Mouse (Mus musculus): ENCODE results near the gene Pde6h. TPM values are rescaled to one million over a fixed set of nuclear protein-coding genes. Genes with fewer than 3 reads are reported as not detected.

Gene Pde6h
- polyA plus RNA-seq, 1 experiment from 2014 or later = not detected

DNA sequence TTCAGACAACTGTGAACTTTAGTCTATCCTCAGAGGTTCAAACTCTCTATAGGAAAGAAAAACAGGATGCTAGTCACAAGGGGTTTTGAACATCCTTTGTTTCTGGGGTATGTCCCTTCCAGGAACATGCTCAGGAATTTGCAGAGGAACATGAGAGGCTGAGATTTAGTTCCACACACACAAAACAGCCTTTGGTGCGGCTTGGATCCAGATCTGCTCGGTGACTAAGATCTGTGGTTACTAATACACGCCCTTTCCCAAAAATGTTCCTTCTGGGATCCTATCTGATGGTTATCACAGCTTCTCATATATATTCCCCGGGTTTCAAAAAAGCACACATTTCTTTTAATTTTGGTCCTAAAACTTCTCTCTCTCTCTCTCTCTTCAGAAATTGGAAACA is 25.8 kb upstream of the Pde6h start:
- Histone ChIP-seq H3K27ac (peak overlapping the region; percentile 51; the same call in 1 of the 2 replicates), H3K27me3 (no peaks in the 10 kb centered on the region), H3K4me2 (no peak overlapping the region), H3K36me3 (no peaks in the 10 kb centered on the region), H3K9me3 (no peaks in the 10 kb centered on the region), H3K4me3 (no peak overlapping the region), H3K4me1 (peaks cover 11% of the 10 kb centered on the region), H3K9ac (no peak overlapping the region)
- ATAC-seq (ENCODE audit: insufficient number of reproducible peaks, insufficient read depth, low FRiP score, low TSS enrichment, low read depth) = no peak
- WGBS = 50% methylated on average over 4 of the region's 4 CpGs

DNA sequence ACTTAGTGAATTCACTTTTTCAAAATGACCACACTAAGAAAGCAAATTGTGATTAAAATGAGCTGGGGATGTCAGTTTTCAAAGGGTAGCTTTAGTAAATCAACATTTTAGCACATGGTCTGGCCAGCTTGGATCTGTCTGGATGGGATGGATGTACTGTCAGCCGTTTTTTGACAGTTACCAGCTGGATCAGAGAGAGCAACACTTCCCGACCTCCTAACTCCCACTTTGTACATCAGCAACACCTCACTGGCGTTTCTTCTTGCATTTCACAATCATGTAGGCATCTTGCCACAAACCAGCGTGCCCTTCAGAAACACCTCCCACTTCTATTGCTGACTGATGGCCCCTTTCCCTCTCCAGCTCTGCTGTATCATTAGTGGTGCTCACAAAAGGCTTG is 25.4 kb upstream of the Pde6h start:
- no peak for ATAC-seq (ENCODE audit: insufficient number of reproducible peaks, insufficient read depth, low FRiP score, low TSS enrichment, low read depth)

GRCm38 (mm10) chr6:136898954-136899353 is 24.7 kb upstream of the Pde6h start:
- no peak overlapping the region for H3K9ac ChIP-seq
- H3K27me3 ChIP-seq = no peaks in the 10 kb centered on the region
- H3K4me3 ChIP-seq = no peak overlapping the region
- H3K36me3 ChIP-seq = no peaks in the 10 kb centered on the region
- H3K4me2 ChIP-seq = no peak overlapping the region
- H3K4me1 ChIP-seq = peaks cover 12% of the 10 kb centered on the region
- no peak for ATAC-seq (ENCODE audit: insufficient number of reproducible peaks, insufficient read depth, low FRiP score, low TSS enrichment, low read depth)
- no peak overlapping the region for H3K27ac ChIP-seq
- 79% methylated on average over 2 of the region's 2 CpGs for WGBS
- no peaks in the 10 kb centered on the region for H3K9me3 ChIP-seq

More for the DNA sequence above, 25.4 kb upstream of the Pde6h start:
- WGBS = 59% methylated on average over 4 of the region's 4 CpGs
- Histone ChIP-seq H3K9ac (no peak overlapping the region), H3K4me1 (peaks cover 11% of the 10 kb centered on the region), H3K4me2 (no peak overlapping the region), H3K9me3 (no peaks in the 10 kb centered on the region), H3K27ac (peak overlapping the region; percentile 51), H3K36me3 (no peaks in the 10 kb centered on the region), H3K4me3 (no peak overlapping the region), H3K27me3 (no peaks in the 10 kb centered on the region)

DNA sequence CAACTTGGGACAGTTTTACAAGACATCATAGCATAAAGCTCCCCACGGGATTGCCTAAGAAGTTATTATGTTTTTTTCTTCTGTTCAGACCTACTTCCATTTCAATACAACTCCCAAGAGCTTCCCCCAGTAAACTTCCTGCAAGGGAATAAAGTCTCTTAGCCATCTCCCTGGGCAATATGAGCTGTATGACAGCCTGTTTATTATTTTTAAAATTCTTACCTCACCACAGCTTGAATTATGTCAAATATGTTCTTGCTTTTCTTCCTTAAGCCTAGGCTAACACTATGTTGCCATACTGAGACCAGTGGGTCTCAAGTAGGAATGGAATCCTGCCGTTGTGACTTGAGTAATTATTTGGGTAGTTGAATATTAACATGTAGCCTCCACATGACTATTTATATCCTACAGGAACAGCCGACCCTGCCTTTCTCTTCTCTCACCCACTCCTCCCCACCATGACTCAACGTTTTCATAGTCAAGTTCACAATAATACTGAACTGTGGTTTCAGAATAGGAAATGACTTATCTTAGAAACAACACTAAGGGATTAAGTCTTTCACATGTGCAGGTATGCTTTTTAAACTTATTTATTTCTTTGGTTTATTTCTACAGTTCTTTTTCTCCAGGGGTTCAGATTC is 23.1 kb upstream of the Pde6h start:
- Histone ChIP-seq H3K27ac (no peak overlapping the region), H3K36me3 (no peaks in the 10 kb centered on the region), H3K4me1 (peaks cover 8% of the 10 kb centered on the region), H3K27me3 (no peaks in the 10 kb centered on the region), H3K9me3 (no peaks in the 10 kb centered on the region), H3K9ac (no peak overlapping the region), H3K4me3 (no peak overlapping the region), H3K4me2 (no peak overlapping the region)
- no peak for ATAC-seq (ENCODE audit: insufficient number of reproducible peaks, insufficient read depth, low FRiP score, low TSS enrichment, low read depth)
- 71% methylated on average over 4 of the region's 4 CpGs for WGBS

GRCm38 (mm10) chr6:136901010-136901409 is 22.6 kb upstream of the Pde6h start:
- 64% methylated on average over 2 of the region's 2 CpGs for WGBS
- no peak overlapping the region for H3K9ac ChIP-seq

DNA sequence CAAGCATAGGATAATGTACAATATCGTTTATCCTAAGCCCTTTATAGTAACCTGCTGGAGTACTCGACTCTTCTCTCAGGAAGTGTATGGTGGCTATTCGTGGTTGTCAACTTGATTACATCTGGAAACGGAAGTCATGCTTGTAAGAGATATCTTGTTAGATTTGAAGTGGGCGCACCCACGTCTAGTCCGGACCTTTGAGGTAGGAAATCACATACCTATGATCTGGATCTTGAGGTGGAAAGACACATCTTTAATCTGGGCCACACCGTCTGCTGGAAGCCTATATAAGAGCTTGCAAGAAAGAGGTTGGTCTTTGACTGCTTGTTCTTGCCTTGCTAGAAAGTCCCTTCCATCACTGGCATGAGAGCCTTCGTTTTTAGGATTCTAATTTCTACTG is 21.1 kb upstream of the Pde6h start:
- H3K9me3 ChIP-seq = no peaks in the 10 kb centered on the region
- no peak overlapping the region for H3K4me2 ChIP-seq
- H3K27me3 ChIP-seq = no peaks in the 10 kb centered on the region
- H3K36me3 ChIP-seq = no peaks in the 10 kb centered on the region
- peaks cover 23% of the 10 kb centered on the region for H3K4me1 ChIP-seq
- ATAC-seq (ENCODE audit: insufficient number of reproducible peaks, insufficient read depth, low FRiP score, low TSS enrichment, low read depth) = no peak
- H3K9ac ChIP-seq = no peak overlapping the region
- H3K27ac ChIP-seq = no peak overlapping the region
- WGBS = 80% methylated on average over 9 of the region's 9 CpGs
- no peak overlapping the region for H3K4me3 ChIP-seq

More at GRCm38 (mm10) chr6:136901010-136901409, 22.6 kb upstream of the Pde6h start:
- H3K27ac ChIP-seq = no peak overlapping the region
- no peak overlapping the region for H3K4me3 ChIP-seq
- H3K4me1 ChIP-seq = peaks cover 8% of the 10 kb centered on the region
- no peak for ATAC-seq (ENCODE audit: insufficient number of reproducible peaks, insufficient read depth, low FRiP score, low TSS enrichment, low read depth)
- H3K9me3 ChIP-seq = no peaks in the 10 kb centered on the region
- no peaks in the 10 kb centered on the region for H3K27me3 ChIP-seq
- H3K36me3 ChIP-seq = no peaks in the 10 kb centered on the region
- no peak overlapping the region for H3K4me2 ChIP-seq

DNA sequence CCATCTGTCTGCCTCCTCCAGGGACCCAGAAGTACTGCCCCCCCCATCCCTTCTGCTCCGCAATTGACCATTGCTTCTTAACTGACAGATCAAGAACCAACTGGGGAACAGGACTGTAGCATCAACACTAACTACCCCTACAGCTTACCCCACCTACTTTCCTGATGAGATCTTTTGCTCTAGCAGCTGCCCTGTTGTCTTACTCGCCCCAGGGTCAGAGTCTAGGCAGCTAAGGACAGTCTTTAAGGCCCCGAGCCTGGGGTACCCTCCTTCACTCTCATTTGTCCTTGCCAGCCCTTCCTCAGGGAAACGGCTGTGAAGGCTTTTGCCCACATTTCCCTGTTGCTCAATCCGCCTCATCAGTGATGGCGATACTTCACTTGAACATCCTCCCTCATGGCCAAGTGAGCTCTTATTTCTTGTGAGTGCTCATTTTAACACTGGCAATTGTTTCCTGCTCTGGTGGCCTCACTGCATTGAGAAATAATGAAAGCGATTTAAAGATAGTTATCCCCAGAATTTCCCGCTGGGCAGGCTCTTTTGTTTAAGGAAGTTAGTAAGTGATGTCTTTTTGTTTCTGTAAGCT is 19.7 kb upstream of the Pde6h start:
- ATAC-seq (ENCODE audit: insufficient number of reproducible peaks, insufficient read depth, low FRiP score, low TSS enrichment, low read depth) = no peak

GRCm38 (mm10) chr6:136906283-136906936 is 17.2 kb upstream of the Pde6h start:
- ATAC-seq (ENCODE audit: insufficient number of reproducible peaks, insufficient read depth, low FRiP score, low TSS enrichment, low read depth) = no peak

More for the DNA sequence above, 19.7 kb upstream of the Pde6h start:
- Histone ChIP-seq H3K27ac (no peak overlapping the region), H3K4me3 (no peak overlapping the region), H3K27me3 (no peaks in the 10 kb centered on the region), H3K4me2 (no peak overlapping the region), H3K9ac (no peak overlapping the region), H3K36me3 (no peaks in the 10 kb centered on the region), H3K9me3 (no peaks in the 10 kb centered on the region), H3K4me1 (peaks cover 19% of the 10 kb centered on the region)
- 65% methylated on average over 8 of the region's 8 CpGs for WGBS

GRCm38 (mm10) chr6:136906937-136907293 is 16.7 kb upstream of the Pde6h start:
- Histone ChIP-seq H3K9me3 (no peaks in the 10 kb centered on the region), H3K27me3 (no peaks in the 10 kb centered on the region), H3K36me3 (no peaks in the 10 kb centered on the region), H3K4me2 (peak overlapping the region; percentile 21; the same call in 1 of the 2 replicates), H3K27ac (0 out of 2 replicates have a peak overlapping the region, but pooled peaks have one; percentile 16), H3K4me3 (no peak overlapping the region), H3K4me1 (peaks cover 30% of the 10 kb centered on the region), H3K9ac (no peak overlapping the region)
- ATAC-seq (ENCODE audit: insufficient number of reproducible peaks, insufficient read depth, low FRiP score, low TSS enrichment, low read depth) = no peak
- WGBS = 57% methylated on average over 10 of the region's 10 CpGs

More at GRCm38 (mm10) chr6:136906283-136906936, 17.2 kb upstream of the Pde6h start:
- 53% methylated on average over 19 of the region's 19 CpGs for WGBS
- H3K4me2 ChIP-seq = no peak overlapping the region
- no peak overlapping the region for H3K4me3 ChIP-seq
- peak overlapping the region; percentile 16; the same call in 1 of the 2 replicates for H3K27ac ChIP-seq
- no peaks in the 10 kb centered on the region for H3K27me3 ChIP-seq
- no peak overlapping the region for H3K9ac ChIP-seq
- no peaks in the 10 kb centered on the region for H3K9me3 ChIP-seq
- no peaks in the 10 kb centered on the region for H3K36me3 ChIP-seq
- H3K4me1 ChIP-seq = peaks cover 30% of the 10 kb centered on the region

GRCm38 (mm10) chr6:136910247-136910890 is 13.3 kb upstream of the Pde6h start:
- 61% methylated on average over 9 of the region's 9 CpGs for WGBS
- no peak overlapping the region for H3K4me3 ChIP-seq
- no peaks in the 10 kb centered on the region for H3K27me3 ChIP-seq
- no peak overlapping the region for H3K4me2 ChIP-seq
- H3K36me3 ChIP-seq = no peaks in the 10 kb centered on the region
- ATAC-seq (ENCODE audit: insufficient number of reproducible peaks, insufficient read depth, low FRiP score, low TSS enrichment, low read depth) = 0 out of 2 replicates have a peak, but pooled peaks have one; percentile 59
- H3K9me3 ChIP-seq = no peaks in the 10 kb centered on the region
- H3K9ac ChIP-seq = no peak overlapping the region
- H3K27ac ChIP-seq = no peak overlapping the region
- peaks cover 43% of the 10 kb centered on the region for H3K4me1 ChIP-seq

- H3K4me2 ChIP-seq = 0 out of 2 replicates have a peak overlapping the region, but pooled peaks have one; percentile 56
- H3K27ac ChIP-seq = no peak overlapping the region
- no peaks in the 10 kb centered on the region for H3K9me3 ChIP-seq
- H3K36me3 ChIP-seq = no peaks in the 10 kb centered on the region
- H3K9ac ChIP-seq = no peak overlapping the region
- ATAC-seq (ENCODE audit: insufficient number of reproducible peaks, insufficient read depth, low FRiP score, low TSS enrichment, low read depth) = no peak
- WGBS = 78% methylated on average over 1 of the region's 2 CpGs
- no peaks in the 10 kb centered on the region for H3K27me3 ChIP-seq
- H3K4me1 ChIP-seq = peaks cover 31% of the 10 kb centered on the region
- H3K4me3 ChIP-seq = no peak overlapping the region
These were observed 10.8 kb upstream of the Pde6h start for GRCm38 (mm10) chr6:136912751-136913265.
